Mouse (Mus musculus) lung, adult 2 months (tissue): ENCODE measurements around the gene Tmeff1.

Experiments used
- CTCF ChIP-seq: fragments of 200-500 bp; IDR thresholded peaks from 2 replicates; pipeline ENCODE4 v1.5.1; 2011; ENCODE audit warnings: mild to moderate bottlenecking, low read length, control low read depth; ENCODE audit not compliant: insufficient read depth
- POLR2A ChIP-seq: fragments of 200-500 bp; IDR thresholded peaks from 2 replicates; pipeline ENCODE4 v1.6.1; 2011; ENCODE audit warnings: low read depth, mild to moderate bottlenecking, control low read depth, low read length, borderline replicate concordance; ENCODE audit errors: extremely low read depth

DNA sequence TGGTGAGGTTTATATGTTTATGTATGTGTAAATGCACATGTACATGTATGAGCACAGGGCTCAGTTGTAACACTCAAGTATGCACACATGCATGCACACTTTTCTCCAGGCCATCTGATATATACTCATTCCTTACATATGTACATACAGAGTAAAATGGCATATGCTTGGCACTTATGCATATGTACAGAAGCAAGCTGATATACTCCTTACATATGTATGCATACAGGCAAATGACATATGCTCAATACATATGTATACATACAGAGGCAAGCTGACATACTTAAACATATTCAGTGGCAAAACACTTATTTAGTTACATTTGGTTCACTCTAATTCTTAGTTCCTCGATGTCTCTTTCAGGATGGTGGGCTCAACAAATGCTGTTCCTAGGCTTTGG, 7.1 kb upstream of the Tmeff1 start:
- TF ChIP-seq POLR2A (no peak), CTCF (no peak)
